Mouse (Mus musculus) induced T-regulatory cell, adult 2 months (primary cell): ENCODE measurements around the gene Cuta.

Experiments used
- DNase-seq: peaks from one replicate; pipeline ENCODE4 v3.0.0-alpha.2; 2012; ENCODE audit warnings: low read depth

Gene Cuta

GRCm38 (mm10) chr17:26953726-26954125 lies 14.4 kb upstream of the Cuta start:
- DNase-seq = no peak

DNA sequence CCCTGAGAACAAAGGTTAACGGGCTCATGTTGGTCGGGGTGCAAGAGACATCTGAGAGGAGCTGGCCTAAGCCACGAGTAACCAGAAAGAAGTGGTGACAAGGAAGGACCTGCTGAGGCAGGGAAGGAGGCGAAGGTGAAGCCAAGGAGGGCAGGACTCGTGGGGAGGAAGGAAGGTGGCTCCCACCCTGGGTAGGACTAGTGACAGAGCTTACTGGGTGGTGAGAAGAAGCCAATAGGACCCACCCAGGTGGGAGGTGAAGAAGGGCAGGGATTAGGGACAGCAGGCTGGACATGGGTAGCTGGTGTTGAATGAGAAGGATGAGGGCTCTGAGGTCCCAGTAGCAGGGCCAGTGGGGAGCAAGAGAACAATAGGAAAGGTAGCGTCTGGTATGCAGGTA lies 13.8 kb upstream of the Cuta start:
- DNase-seq = no peak

DNA sequence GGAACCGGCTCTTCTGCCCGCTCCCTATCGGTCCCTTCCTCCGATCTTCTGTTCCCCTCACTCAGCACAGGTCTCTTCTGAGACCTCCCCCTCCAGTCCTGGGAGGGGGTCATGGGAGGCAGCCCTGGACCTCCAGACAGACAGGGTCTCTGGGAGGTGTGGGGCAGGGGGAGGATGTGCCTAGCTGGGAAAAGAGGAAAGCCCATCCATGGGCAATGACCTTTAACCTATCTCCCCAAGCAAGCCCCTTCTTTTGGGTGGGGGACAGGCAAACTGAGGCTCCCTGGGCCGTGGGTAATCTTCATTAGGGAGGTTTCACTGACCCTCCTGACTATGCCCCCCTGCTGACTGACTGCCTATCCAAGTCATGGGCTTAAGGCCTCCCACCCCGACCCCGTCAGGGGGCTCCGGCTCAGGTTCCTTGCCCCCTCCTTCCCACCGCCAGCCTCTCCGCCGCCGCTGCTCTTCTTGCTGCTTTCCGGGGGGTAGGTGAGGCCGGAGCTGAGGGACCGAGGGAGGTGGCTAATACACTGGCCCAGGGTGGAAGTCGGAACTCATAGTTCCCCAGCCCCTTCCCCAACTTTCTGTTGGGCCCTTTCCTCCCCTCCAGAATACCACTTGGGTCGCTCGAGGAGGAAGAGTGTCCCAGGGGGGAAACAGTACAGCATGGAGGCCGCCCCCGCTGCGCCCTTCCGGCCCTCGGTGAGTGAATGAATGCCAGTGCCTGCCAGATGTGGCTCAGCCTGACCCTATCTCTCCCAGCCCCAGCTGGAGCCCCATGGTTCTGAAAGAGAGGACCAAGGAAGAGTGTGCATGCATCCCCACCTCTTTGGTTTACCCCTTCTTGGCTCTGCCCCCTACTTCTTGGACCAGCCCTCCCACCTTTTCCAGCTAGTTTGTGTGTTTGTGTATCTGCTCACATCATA lies 12.8 kb upstream of the Cuta start:
- no peak for DNase-seq

GRCm38 (mm10) chr17:26951406-26951805 lies 12.0 kb upstream of the Cuta start:
- DNase-seq = peak; percentile 80

- no peak for DNase-seq
Observed at GRCm38 (mm10) chr17:26950560-26951288, 11.4 kb upstream of the Cuta start.

DNA sequence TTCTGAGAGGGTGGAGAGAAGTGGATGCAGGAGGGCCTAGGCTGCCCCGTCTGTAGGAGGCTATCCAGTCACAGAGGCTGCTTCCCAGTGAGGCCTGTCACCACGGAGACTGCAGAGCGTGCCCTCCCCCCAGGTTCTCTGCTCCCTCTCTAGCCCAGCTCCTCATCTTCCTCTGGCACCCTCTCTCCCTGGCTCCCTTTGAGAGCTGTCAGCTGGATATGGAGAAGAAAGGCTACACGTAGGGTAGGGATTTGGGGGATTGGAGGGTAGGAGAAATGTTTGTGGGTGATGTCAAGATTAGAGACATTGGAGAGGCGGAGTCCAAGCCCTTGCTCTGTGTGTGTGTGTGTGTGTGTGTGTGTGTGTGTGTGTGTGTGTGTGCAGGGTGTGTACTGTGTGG lies 10.5 kb upstream of the Cuta start:
- no peak for DNase-seq

DNA sequence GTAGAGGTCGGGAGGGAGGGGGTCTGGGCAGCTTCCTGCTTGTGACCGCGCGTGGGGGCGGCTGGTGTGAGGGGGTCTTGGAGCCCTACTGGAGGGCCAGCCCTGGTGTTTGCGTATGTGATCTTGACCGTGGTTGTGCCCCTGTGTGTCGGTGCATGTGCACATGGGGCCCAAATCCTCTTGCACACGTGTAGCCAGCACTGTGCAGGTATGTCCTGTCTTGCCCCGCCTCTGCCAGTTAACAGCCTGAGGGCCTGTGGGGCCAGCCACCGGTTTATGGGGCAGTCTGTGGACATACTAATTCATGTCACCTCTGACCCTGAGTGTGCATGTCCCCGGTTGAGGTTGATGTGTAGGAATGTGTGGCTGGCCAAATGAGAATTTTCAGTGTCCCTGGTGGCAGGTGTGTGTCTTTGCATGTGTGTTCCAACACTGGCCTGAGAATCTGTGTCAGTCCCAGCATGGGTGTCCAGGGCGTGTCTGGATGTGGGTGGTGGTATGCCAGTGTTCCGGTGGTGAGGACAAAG lies 9.7 kb upstream of the Cuta start:
- DNase-seq = peak; percentile 57

GRCm38 (mm10) chr17:26948316-26949050 lies 9.1 kb upstream of the Cuta start:
- peak; percentile 53 for DNase-seq

DNA sequence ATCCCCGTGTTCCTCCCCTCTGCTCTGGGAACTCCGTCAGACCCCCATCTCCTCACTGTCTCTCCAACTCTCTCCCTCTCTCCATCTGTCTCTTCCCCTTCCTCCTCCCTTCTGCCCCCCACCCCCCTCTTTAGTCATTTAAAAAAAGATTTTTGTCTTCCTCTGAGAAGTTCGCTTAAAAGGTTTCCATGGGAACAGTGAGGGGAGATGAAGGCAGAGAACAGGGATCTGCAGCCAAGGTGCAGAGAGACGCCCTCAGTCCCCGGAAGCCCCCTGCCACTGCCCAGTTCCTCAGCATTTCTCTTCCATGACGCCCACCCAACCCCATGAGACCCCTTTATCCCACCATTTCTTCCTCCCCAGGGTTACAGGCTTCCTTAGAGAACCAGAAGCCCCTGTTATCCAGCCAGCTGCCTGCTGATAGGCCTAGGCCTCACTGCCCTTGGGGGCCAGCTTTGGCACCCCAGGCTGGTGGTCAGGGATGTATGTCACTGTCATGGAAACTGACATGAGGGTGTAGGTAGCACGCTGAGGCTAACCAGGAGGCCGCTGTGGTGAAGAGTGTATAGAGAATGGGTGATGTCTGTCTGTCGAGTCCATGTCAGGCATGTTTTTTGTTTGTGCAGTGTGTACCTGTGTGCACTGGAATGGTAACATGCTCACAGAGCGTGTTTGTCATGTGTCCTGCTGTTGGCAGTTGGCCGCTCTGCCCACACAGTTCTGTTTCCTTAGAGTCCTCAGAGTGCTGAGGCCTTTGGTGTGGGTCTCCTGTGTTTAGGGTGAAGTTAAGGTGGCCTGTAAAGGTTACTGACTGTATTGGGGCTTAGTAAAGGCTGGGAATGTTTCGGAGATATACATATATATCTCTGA lies 8.1 kb upstream of the Cuta start:
- no peak for DNase-seq

DNA sequence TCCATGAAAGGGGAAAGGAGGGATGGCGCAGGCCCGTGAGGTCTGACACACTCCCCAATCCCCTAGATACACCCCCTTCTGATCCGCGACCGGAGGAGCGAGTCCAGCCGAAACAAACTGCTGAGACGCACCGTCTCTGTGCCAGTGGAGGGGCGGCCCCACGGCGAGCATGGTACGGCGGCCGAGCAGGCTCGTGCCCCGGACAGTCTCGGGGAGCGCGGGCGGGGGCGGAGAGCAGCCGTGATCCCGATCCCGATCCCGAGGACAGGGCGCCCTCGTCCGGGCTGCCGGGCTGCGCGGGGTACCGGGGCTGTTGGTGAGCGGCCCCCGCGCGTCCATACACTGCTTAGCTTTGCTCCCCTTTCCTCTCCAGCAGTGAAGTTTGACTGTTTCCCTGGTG lies 7.2 kb upstream of the Cuta start:
- DNase-seq = no peak

DNA sequence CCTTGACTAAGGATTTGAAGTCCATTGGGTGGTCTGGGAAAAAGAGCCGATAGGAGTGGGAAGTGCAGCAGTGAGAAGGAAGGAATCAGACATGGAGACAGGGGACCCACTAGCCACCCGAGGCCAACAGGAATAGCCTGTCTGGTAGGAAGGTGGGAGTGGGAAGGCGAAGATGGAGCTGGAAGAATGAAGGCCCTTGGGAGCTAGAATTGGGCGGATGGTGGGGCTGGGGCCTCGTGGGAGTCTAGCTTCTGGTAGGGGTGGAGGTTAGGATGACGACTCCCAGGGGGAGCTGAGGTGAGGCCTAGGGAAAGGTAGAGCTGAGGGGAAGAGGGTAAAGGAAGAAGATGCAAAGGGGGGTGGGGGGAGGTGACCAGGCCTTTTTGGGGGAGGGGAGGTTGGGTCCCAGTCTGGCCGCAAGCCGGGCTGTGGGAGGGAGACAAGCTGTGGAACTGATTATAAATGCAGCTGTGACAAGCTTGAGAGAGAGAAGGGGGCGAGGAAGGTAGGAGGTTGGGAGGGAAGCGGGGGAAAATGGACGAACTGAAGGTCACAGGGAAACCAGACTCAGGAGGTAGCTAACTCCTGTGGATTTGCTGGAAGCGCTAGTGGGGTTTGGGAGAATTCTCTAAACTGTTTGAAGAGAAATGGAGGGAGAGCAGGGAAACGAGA lies 6.6 kb upstream of the Cuta start:
- DNase-seq = no peak

GRCm38 (mm10) chr17:26941841-26942570 lies 2.6 kb upstream of the Cuta start:
- peak; percentile 25 for DNase-seq

DNA sequence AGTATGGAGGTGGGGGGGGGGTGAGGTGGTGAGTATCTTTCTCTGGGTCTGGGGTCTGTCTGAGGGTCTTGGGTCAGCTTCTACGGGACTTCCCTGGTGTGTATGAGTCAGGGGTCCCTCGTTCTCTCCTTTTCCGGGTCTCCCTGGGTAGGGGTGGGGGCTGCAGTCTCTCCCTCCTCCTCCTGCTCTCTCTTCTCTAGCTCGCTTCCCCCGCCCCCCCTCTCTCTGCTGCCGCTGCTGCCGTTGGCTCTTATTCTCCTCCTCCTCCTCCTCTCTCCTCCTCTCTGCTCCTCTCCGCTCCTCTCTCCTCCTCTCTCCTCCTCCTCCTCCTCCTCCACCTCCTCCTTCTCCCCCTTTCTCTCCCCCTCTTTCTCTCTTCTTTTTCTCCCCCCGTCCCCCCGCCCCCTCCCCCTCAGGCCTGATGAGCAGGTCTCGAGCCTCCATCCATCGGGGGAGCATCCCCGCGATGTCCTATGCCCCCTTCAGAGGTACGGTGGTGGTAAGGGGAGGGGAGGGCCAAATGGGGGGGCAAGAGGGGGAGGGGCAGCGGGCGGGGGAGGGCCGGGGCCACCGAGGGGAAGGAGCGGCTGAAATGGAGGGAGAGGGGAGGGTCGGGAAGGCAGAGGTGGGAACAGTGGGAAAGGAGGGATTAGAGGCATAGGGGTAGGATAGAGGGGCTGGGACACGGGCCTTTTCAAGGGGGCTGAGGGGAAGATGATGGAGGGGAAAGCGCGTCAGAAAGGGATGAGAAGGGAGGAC lies 1.8 kb upstream of the Cuta start, which contains the start of gene Syngap1:
TSS of gene Syngap1 (plus strand) at position 223 of the 759 bp plus-strand sequence.
- DNase-seq = peak; percentile 36

- DNase-seq = no peak
Observed at GRCm38 (mm10) chr17:26939973-26940300, 568 bp upstream of the Cuta start.

- DNase-seq = no peak
Observed at GRCm38 (mm10) chr17:26938731-26939130, 638 bp downstream of the Cuta start.

- peak; percentile 61 for DNase-seq
Observed at GRCm38 (mm10) chr17:26937883-26938695, 1.3 kb downstream of the Cuta start.

DNA sequence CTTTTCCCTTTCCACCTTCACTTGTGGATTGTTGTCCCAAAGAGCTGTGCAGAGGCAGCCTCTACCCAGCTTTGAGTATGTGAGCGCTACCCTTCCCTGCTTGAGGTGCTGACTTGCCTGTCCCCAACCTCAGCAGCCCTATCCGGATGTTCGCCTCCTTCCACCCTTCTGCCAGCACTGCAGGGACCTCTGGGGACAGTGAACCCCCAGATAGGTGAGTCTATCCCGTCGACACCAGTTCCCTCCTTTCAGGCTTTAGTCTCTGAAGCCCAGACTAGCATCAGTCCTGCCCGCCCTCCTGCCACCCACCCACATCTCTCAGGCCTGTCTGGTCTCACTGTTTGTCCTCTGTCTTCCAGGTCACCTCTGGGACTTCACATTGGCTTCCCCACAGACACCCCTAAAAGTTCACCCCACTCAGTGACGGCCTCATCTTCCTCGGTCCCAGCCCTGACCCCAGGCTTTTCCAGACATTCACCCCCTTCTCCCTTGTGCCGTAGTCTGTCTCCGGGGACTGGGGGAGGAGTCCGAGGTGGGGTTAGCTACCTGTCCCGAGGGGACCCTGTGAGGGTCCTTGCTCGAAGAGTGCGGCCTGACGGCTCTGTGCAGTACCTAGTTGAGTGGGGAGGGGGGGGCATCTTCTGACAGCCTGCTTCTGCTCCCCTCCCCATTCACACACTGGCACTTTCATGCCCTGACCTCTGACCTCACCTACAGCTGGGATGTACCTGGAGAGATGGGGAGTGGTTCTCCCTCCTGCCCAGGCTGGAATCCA lies 2.3 kb downstream of the Cuta start:
- no peak for DNase-seq

GRCm38 (mm10) chr17:26936453-26936852 lies 2.9 kb downstream of the Cuta start:
- DNase-seq = no peak
